Mouse (Mus musculus) kidney, postnatal 36 days (tissue): Measurements from ENCODE around the gene Ube2o.
A peak's percentile ranks its signal among the peaks of the same experiment; 100 is the strongest.
"Not testable (repeated sequence)": the region's sequence is repeated elsewhere in the genome, so short reads cannot be mapped to it uniquely, and the experiment has no call there.

Experiments
- DNase-seq, 2 experiments: peaks; one replicate each; pipeline ENCODE4 v3.0.0; 2021 to 2022; ENCODE audit warnings: mixed read lengths in 2 of 2

Gene Ube2o

DNA sequence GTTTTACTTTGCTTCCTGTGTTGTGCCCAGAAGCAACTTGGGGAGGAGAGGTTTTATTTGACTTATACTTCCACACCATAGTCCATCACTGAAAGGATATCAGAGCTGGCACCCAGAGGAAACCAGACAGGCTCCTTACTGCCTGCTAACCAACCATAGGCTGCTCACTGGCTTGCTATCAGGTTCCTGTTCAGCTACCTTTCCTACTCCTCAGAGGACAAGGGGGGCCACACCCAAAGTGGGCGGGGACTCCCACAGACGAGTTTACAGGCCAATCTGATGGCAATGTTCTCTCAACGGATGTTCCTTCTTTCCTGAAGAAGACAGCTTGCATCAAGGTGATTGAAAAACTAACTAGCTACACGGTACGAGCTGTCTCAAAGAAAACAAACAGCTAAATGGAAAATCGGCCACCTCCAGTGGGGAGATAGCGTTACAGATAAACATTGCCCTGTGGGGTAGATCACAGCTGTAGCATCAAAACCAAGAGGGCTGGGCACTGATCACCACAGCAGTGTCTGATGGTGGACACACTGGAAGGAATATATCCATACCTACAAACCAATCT lies 69.9 kb downstream of the Ube2o start:
- DNase-seq: no peak

DNA sequence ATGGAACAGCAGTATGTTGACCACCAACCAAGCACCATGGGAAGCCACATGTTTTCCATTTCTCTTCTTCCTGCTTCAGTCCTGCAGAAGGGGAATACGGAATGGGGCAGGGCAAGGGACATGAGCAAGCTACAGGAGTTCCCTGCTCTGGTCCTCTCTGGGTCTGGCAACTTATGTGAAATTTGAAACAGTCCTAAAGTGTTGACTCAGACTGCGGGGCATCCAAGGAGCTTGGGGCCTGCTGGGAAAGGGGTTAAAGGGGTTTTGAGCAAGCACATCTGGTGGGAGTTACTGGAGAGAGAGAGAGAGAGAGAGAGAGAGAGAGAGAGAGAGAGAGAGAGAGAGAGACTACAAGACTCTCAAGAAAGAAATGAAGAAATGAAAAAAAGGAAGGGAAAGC lies 72.6 kb downstream of the Ube2o start:
- no peak for DNase-seq

DNA sequence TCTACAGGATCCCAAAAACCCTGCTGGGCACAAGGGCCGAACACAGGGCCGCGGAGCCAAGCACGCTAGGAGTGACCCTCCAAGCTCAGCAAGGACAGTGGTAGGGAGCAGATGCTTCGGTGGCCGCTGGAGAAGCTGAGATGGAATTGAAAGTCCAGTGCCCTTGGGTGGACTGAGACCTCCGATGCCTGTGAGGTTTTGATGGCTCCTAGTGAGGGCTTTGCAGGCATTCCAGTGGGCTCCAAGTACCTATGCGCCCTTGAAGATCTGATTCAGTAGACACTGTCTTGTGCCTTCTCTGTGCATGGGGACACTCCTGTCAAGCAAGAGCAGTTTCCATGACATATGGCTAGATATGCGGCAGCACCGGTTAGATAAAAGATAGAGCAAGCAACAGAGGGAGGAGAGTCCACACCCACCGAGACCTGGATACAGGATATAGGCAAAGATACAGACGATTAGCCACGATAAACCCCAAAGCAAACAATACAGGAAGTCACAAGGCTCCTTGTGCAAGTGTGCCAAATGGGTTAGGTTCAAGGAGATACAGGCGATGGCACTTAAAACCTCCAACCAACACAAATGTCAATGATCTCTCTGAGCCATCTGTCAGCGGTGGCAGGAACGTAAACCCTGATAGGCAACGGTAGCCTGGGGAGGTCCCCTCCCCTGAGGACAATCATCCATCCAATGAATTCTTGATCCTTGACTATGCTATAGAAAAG lies 74.9 kb downstream of the Ube2o start:
- DNase-seq: no peak

DNA sequence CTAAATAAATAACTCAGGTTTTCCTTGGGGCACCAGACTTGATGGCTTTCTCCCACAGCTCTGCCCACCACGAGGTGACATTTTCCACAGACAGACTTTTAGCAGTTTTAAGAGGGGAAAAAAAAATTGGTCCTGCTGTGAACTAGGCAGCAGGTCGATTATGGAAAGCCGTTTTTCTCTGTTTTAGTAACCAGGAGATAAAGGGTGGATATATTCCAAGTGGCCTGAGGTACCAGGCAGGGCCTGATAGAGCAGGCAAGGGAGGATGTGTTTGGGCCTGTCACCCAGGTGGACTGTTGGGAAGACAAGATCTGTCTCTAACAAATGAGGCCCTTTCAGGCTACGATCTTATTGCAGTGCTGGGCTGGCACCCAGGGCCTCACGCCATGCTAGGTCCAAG lies 75.7 kb downstream of the Ube2o start:
- DNase-seq: no peak

DNA sequence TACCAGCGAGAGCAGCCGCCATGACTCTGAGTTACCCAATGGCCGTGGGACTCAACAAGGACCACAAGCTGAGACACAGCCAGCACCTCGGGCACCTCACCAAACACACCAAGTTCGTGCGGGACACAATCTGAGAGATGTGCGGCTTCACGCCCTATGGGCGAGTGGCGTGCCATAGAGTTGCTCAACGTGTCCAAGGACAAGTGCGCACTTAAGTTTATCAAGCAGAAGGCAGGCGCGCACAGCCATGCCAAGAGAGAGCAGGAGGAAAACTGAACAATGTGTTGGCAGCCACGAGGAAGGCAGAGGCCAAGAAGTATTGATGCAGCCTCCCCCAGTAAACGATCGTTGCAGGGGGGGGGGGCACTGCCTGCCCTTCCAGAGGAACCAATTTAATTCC lies 76.7 kb downstream of the Ube2o start:
- no peak for DNase-seq

DNA sequence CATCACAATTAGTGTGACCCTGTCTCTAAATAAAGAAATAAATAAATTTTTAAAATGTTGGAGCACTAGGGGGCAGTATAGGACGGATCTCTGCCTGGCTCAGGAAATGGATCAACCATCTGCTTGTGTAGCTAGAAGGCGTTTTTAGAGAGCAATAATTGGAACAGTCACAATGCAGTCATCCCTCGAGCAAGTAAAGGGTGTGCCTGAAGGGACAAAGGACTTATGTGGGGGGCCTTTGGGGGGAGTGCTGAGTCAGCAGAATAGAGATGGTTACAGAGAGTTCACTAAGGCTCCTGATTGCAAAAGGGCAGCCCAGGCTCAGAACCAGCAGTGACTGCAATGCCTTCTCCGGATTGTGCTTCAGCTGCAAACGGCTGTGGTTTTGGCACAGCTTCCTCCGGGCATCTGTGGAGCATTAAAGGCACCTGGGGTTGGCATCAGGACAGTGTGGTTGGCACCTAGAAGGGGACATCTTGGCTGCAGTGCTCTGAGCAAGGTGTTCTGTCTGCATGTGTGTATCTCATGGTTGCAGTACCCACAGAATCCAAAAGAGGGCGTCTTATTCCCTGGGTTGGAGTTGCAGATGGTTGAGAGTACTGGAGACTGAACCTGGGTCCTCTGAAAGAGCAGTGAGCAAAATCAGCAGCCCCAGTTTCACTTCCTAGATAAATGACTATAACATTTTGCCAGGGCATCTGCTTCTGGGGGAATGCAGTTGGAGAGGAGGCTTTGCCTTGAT lies 80.1 kb downstream of the Ube2o start:
- peak; percentile 40 to 47 for DNase-seq

DNA sequence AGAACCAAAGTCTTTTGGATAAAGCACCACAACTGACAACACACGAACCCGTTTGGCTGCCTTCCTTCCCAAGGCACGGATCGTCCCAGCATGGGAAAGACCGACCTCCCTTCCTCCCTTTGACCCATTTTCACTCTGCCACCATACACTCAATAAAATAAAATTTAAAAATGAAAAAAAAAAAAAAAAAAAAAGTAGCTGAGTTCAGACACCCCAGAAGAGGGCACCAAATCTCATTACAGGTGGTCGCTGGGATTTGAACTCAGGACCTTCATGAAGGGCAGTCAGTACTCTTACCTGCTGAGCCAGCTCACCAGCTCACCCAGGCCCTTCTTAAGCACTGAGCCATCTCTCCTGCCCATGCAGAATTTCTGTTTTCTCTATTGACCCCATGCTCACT lies 82.2 kb downstream of the Ube2o start:
- no peak for DNase-seq

DNA sequence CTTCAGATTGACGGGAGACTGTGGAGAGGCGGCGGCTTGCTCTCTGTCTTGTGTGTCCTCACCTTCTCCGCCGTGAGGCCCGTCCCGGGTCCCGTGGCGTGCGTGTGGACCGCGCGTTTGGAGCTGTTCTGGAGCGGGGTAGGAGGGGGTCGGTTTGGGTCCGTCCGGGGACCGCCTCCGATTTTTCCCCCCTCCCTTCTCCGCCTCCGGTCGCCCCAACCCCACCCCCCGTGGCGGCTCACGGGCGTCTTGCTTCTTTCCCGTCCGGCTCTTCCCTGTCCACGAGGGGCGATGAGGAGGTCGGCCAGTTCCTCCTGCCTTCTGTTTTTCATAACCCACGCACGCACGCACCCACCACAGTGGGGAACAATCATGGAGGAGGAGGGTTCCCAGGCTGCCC lies 82.7 kb downstream of the Ube2o start:
- DNase-seq: no peak

DNA sequence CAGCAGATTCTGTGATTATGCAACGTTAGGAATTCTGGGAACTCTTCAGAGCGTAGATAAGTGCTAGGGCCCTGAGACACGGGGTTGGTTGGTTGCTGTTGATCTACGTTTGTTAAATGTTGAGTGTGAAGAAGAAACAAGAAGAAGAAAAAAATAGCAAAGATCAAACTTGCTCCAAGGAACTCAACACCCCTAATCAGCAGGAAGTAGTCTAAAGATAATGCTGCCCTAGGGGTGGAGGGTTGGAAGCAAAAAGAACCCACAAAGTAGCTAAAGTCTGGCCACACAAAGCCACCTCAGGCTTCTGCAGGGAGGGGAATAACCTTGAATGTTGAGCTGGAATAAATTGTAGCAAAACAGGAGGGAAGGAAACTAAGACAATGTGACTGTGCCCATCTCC lies 83.9 kb downstream of the Ube2o start:
- no peak for DNase-seq

DNA sequence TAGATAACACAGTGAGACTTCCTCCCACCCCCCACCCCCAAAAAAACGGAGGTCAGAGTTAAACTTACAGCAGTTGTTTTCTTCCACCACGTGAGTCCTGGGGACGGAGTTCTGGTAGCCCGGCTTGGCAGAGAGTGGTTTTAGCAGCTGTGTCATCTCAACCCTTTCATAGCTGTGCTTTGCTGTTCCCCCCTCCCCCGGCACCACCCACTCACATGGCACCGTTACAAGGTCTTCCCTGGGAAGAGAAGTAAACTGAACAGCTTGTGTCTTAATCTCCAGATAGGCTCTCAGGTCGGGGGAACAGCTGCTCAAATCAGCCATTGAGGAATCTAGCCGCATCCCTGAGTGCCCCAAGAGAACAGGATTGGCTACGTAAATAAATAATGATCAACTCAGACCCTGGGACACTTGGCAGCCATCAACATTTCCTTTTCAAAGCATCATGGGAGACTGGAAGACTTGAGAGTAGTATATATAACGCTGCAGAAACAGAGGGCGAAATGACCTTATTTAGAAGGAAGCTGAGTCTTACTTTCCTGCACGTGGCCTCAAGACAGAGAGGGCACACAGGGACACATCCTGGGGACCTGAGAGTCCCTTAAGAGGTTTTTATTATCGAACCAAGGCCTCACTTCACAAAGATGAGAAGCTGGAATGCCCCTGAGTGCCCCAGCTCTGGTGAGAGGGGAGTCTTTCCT lies 86.6 kb downstream of the Ube2o start:
- peak; percentile 73 to 74 for DNase-seq

DNA sequence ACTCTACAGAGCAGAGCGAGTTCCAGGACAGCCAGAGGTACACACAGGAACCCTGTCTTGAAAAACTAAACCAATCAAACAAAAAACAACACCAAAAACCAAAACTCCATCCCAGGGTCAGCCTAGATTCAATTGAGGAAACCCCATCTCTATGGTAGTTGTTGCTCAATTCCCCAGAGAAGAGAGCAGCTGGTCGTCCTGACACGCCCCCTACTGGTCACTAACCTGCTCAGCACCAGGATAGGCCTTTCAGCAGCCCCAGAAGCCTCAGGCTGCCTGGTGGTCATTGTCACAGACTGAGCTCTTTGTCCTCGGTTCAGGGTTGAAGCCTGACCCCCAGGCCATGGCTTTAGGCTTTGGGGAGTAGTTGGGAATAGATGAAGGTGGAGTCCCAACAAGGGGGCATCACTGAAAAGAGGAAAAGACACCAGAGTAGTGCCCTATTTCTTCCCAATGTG lies 87.4 kb downstream of the Ube2o start, which contains the start of gene Prpsap1:
TSS of gene Prpsap1 (minus strand) at position 408 of the 458 bp plus-strand sequence.
- DNase-seq: peak; percentile 69 to 76

DNA sequence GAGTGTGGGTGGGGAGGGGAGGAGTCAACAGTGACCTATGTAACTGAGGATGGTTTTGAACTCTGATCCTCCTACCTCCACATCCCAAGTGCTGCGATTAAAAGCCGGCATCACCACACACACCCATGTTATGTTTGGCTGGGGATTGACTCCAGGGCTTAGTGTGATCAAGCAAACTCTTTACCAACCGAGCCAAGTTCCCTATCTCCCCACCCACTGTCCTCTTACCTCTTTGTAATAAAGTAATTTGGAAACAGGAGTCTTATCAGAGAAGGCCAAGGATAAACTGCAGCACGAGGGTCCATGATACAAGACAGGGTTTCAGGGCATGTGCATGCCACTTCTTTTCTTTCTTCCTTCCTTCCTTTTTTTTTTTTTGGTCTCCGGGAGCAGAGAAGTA lies 88.1 kb downstream of the Ube2o start:
- DNase-seq: no peak

DNA sequence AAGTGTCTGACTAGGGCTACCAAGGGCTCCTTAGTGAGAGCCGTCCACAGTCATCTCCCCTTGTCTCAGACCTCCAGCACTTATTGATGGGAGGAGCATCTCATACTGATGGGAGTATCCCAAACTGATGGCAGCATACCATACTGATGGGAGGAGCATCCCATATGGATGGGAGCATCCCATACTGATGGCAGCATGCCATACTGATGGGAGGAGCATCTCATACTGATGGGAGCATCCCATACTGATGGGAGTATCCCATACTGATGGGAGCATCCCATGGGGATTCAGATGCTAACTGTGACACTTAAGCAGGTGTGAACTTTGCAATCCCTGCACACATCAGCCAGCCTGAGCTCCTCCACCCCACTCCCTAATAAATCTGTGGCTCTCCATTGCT lies 88.7 kb downstream of the Ube2o start:
- not testable (repeated sequence) for DNase-seq

DNA sequence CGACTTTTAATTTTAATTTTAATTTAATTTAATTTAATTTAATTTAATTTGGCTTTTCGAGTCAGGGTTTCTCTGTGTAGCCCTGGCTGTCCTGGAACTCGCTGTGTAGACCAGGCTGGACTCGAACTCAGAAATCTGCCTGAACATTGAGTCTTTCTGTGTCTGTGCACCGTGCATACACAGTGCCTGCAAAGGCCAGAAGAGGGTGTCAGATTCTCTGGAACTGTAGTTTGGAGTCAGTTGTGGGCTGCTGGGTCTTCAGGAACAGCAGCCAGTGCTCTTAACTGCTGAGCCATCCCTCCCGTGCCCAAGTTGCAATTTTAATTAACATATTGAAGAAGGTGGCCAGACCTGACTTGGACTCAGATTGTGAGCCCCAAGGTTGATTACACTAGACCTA lies 89.9 kb downstream of the Ube2o start:
- DNase-seq: no peak

DNA sequence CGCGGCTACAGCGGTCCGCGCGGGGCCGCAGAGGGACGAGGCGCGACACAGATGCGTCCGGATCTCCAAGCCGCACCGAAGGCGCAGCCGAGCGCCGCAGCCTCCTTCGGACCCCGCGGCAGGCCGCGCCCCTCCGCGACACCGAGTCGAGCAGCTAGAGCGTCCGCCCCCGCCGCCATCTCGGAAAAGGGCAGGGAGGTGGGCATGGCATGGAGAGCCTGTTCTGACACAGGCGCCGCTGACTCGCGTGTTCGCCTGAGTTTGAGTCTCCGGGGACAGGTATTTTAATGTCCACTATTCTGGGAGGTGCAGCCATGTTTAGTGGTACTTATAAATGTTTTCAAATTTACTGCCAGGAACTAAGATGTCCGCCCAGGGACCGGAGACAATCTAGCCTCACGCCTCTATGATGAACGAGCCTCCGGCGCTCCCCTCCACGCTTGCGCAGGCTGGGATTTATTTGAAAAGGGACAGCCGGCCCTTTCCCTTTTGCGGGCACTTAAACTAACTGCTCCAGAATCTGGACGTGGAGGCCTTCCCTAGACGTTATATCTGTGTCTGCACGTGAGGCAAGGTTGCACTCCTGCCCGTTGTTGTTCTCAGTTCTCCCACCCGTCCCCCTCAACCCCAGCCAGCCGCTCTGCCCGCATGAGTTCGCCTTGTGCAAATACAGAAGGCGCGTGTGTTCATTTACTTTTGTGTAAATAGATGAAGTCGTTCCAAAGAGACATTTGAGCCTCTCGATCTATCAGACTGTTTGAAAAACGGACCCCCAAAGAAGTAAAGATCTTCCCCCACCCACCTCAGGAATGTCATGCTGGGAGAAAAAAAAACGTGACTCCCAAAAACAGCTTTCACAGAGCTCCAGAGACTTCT lies 90.8 kb downstream of the Ube2o start:
- DNase-seq: peak; percentile 90 to 93

DNA sequence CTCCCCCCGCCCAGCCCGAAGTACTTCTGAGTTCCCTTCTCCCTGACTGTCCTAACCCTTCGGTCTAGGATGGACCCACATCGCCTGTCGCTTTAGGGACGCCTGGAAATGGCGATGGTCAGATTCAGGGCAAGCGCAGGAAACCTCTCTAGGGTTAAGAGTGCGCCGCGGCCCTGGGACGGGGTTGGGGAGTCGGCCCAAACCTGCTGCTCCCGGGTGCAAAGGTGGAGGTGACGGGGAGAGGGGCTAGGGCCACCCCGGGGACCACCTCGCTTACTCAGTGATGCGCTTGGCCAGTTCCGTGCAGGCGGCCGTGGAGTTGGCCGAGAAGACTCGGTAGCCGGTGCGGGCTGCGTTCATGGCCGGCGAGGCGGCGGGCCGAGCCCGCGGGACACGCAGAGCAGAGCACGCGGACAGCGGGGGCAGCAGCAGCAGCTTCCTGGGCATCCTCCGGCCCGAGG lies 91.4 kb downstream of the Ube2o start:
- DNase-seq: no peak

DNA sequence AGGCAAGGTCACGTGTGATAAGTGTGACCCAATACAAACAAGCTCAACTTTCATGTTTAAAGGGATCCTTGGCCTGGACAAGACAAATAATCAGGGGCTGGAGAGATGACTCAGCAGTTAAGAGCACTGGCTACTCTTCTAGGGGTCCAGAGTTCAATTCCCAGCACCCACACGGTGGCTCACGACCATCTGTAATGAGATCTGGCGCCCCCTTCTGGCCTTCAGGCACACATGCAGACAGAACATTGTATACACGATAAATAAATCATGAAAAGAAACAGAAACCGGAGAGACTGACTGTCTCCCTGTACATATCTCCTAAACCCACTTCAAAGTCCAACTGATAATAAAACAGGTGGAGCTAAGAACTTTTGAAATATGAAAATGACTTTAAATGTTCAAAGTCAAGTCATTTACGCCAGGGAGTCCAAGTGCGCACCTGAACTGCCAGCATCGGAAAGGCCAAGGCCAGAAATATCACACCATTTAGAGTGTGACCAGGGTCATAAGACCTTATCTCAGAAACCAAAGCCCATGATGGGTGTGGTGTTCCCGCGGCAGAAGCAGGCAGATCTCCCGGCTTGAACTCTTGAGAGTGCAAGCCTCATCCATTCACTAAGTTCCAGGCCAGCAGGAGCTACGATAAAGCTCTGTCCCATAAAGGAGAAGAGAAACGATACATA lies 92.4 kb downstream of the Ube2o start:
- peak in 1 of 2 experiments; percentile 47 for DNase-seq

DNA sequence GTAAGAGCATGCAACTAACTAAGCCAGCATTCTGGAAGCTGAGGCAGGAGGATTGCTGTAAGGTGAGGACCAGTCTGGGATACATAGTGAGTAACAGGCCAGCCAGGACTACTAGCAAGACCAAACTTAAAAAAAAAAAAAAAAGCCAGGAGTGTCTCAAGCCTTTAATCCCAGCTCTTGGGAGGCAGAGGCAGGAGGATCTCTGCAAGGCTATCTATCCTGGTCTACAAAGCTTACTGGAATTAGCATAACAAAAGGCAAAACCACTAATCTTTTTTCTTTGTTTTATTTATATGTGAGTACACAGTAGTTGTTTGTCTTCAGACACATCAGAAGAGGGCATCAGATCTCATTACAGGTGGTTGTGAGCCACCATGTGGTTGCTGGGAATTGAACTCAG lies 93.0 kb downstream of the Ube2o start:
- no peak for DNase-seq
